Comparison of ENCODE assay signal across 10 mouse cellular contexts in genomic region chr2:34803746-34804145, GRCm38 (mm10). TPM values are rescaled to one million over a fixed set of nuclear protein-coding genes. Genes with fewer than 3 reads are reported as not detected.
DNase-seq lines count a peak whose midpoint lies in the region; ATAC-seq and TF ChIP-seq lines count a peak whose summit lies in the region.
"Had no signal": no experiment of that assay in that cellular context is flagged by ENCODE, and none has a peak within 500 bp of the region (broad histone marks: within the 10 kb centered on the region; RNA-seq: fewer than 3 reads in every experiment).

No protein-coding gene starts in this region.

- H3K9me3 ChIP-seq in heart, embryonic 11.5 days (replicated peaks; ENCODE audit: control insufficient read depth, low read length), result no peaks in the 10 kb centered on the region
- no peaks in the 10 kb centered on the region for H3K9me3 ChIP-seq in hindbrain, embryonic 12.5 days (replicated peaks)
- no peaks in the 10 kb centered on the region for H3K9me3 ChIP-seq in midbrain, embryonic 10.5 days (replicated peaks)

- intact Hi-C loops in heart, postnatal 10 days (cut with DNase I), result no loop called here

- ATAC-seq in heart, embryonic 11.5 days (replicated peaks; ENCODE audit: insufficient number of reproducible peaks, low FRiP score, low TSS enrichment), result no peak
- no peak for ATAC-seq in hindbrain, embryonic 12.5 days (ENCODE audit: low FRiP score)

- 88% methylated on average over 3 of the region's 3 CpGs for WGBS in heart, embryonic 11.5 days (ENCODE audit: insufficient replicate concordance)
- 80% methylated on average over 3 of the region's 3 CpGs for WGBS in hindbrain, embryonic 12.5 days
- WGBS in midbrain, embryonic 10.5 days, result 89% methylated on average over 3 of the region's 3 CpGs

- no peaks in the 10 kb centered on the region for H3K27me3 ChIP-seq in heart, embryonic 11.5 days (ENCODE audit: control insufficient read depth, insufficient read depth, low read length)
- H3K27me3 ChIP-seq in hindbrain, embryonic 12.5 days, result no peaks in the 10 kb centered on the region
- H3K27me3 ChIP-seq in midbrain, embryonic 10.5 days (ENCODE audit: low read depth, poor library complexity, severe bottlenecking), result no peaks in the 10 kb centered on the region

- no peak overlapping the region for H3K27ac ChIP-seq in heart, embryonic 11.5 days (ENCODE audit: low read depth, low read length)
- no peak overlapping the region for H3K27ac ChIP-seq in bone marrow macrophage, adult 2 months (ENCODE audit: insufficient read depth, low read depth, low read length)
- H3K27ac ChIP-seq in hindbrain, embryonic 12.5 days, result no peak overlapping the region
- no peak overlapping the region for H3K27ac ChIP-seq in midbrain, embryonic 10.5 days (replicated peaks)

- H3K36me3 ChIP-seq in heart, embryonic 11.5 days (ENCODE audit: control insufficient read depth, insufficient read depth, low read length), result no peaks in the 10 kb centered on the region
- peaks cover 17% of the 10 kb centered on the region for H3K36me3 ChIP-seq in hindbrain, embryonic 12.5 days
- peaks cover 48% of the 10 kb centered on the region for H3K36me3 ChIP-seq in midbrain, embryonic 10.5 days

- no peak for DNase-seq in heart, postnatal 10 days
- DNase-seq in midbrain, embryonic 10.5 days (ENCODE audit: low spot score), result no peak
- DNase-seq in frontal cortex, postnatal 10 days (ENCODE audit: low spot score in 2 of 2), result no peak
- no peak for DNase-seq in adrenal gland, postnatal 4 days (ENCODE audit: low spot score in 2 of 2)
- no peak for DNase-seq in adrenal gland, adult 8-10 months
- DNase-seq: right cerebral cortex, postnatal 14 days had no signal

- TF ChIP-seq POLR2A in bone marrow macrophage, adult 2 months (IDR thresholded peaks at IDR 0.05; ENCODE audit: borderline replicate concordance, low read depth, low read length), result no peak

- H3K4me1 ChIP-seq in heart, embryonic 11.5 days (ENCODE audit: control insufficient read depth, insufficient read depth, low read length), result peaks cover 6% of the 10 kb centered on the region; the same call in 1 of the 2 replicates
- H3K4me1 ChIP-seq in bone marrow macrophage, adult 2 months (ENCODE audit: control insufficient read depth, insufficient read depth, low read length), result peaks cover 40% of the 10 kb centered on the region
- peaks cover 12% of the 10 kb centered on the region for H3K4me1 ChIP-seq in hindbrain, embryonic 12.5 days
- peaks cover 29% of the 10 kb centered on the region for H3K4me1 ChIP-seq in midbrain, embryonic 10.5 days

- 0 out of 2 replicates have a peak overlapping the region, but pooled peaks have one; percentile 5 for H3K4me3 ChIP-seq in heart, embryonic 11.5 days (ENCODE audit: low read depth, low read length)
- peak overlapping the region; percentile 30 for H3K4me3 ChIP-seq in bone marrow macrophage, adult 2 months (ENCODE audit: insufficient read depth, low read length)
- peak overlapping the region; percentile 4; the same call in 1 of the 2 replicates for H3K4me3 ChIP-seq in hindbrain, embryonic 12.5 days
- H3K4me3 ChIP-seq in midbrain, embryonic 10.5 days, result peak overlapping the region; percentile 71

- peak overlapping the region; percentile 51 for H3K4me2 ChIP-seq in heart, embryonic 11.5 days
- H3K4me2 ChIP-seq in hindbrain, embryonic 12.5 days (replicated peaks), result peak overlapping the region; percentile 74

- H3K9ac ChIP-seq in heart, embryonic 11.5 days (ENCODE audit: low read depth, low read length), result no peak overlapping the region
- peak overlapping the region; percentile 35; the same call in 1 of the 2 replicates for H3K9ac ChIP-seq in hindbrain, embryonic 12.5 days

- no peak for TF ChIP-seq CTCF in bone marrow macrophage, adult 2 months (IDR thresholded peaks at IDR 0.05; ENCODE audit: low read depth, low read length)

RNA-seq across cellular contexts. Expression of gene Rabepk, which starts 4.0 kb away (rescaled TPM):
- 29.2 and 29.7 TPM in 2 replicates for polyA plus RNA-seq in heart, embryonic 11.5 days (2014; fragmentation: Nextera tagmentation; extraction: Ambion mirVana)
- total RNA-seq in heart, postnatal 10 days (2021), result 10 to 100 TPM; 13.0 to 16.7 TPM
- 10.2 and 10.6 TPM in 2 replicates for polyA plus RNA-seq in bone marrow macrophage, adult 2 months (2012; ENCODE audit: insufficient read depth, insufficient read length, missing spikeins)
- 24.8 and 27.4 TPM in 2 replicates for polyA plus RNA-seq in hindbrain, embryonic 12.5 days (2016; fragmentation: Nextera tagmentation; extraction: Ambion mirVana)
- 40.3 and 41.6 TPM in 2 replicates for polyA plus RNA-seq in midbrain, embryonic 10.5 days (2016; fragmentation: Nextera tagmentation; extraction: Ambion mirVana)
- total RNA-seq in adrenal gland, postnatal 4 days (2021), result 10 to 100 TPM; 29.7 to 31.4 TPM
- total RNA-seq in adrenal gland, adult 8-10 months (2022), result 10 to 100 TPM; 26.4 to 33.2 (median 29.0) TPM

RNA-seq across cellular contexts. Expression of gene Fbxw2, which starts 22.4 kb away (rescaled TPM):
- polyA plus RNA-seq in heart, embryonic 11.5 days (2014; fragmentation: Nextera tagmentation; extraction: Ambion mirVana), result 46.9 and 61.2 TPM in 2 replicates
- total RNA-seq in heart, postnatal 10 days (2021), result 10 to 100 TPM; 56.1 to 62.8 TPM
- polyA plus RNA-seq in bone marrow macrophage, adult 2 months (2012; ENCODE audit: insufficient read depth, insufficient read length, missing spikeins), result 53.3 and 56.3 TPM in 2 replicates
- polyA plus RNA-seq in hindbrain, embryonic 12.5 days (2016; fragmentation: Nextera tagmentation; extraction: Ambion mirVana), result 76.8 and 81.8 TPM in 2 replicates
- polyA plus RNA-seq in midbrain, embryonic 10.5 days (2016; fragmentation: Nextera tagmentation; extraction: Ambion mirVana), result 74.0 and 80.3 TPM in 2 replicates
- total RNA-seq in adrenal gland, postnatal 4 days (2021), result 10 to 100 TPM; 70.4 to 77.6 TPM
- total RNA-seq in adrenal gland, adult 8-10 months (2022), result 10 to 100 TPM; 65.3 to 90.7 (median 79.0) TPM

RNA-seq across cellular contexts. Expression of gene Gm34653, which starts 29.1 kb away (rescaled TPM):
- polyA plus RNA-seq in heart, embryonic 11.5 days (2014; fragmentation: Nextera tagmentation; extraction: Ambion mirVana), result not detected in 2 replicates
- not detected for total RNA-seq in heart, postnatal 10 days (2021)
- polyA plus RNA-seq in bone marrow macrophage, adult 2 months (2012; ENCODE audit: insufficient read depth, insufficient read length, missing spikeins), result not detected in 2 replicates
- not detected in 2 replicates for polyA plus RNA-seq in hindbrain, embryonic 12.5 days (2016; fragmentation: Nextera tagmentation; extraction: Ambion mirVana)
- not detected in 2 replicates for polyA plus RNA-seq in midbrain, embryonic 10.5 days (2016; fragmentation: Nextera tagmentation; extraction: Ambion mirVana)
- total RNA-seq in adrenal gland, postnatal 4 days (2021), result under 1 TPM in 1 of 2 experiments, not detected in 1; 0.17 TPM
- total RNA-seq in adrenal gland, adult 8-10 months (2022), result under 1 TPM in 1 of 4 experiments, not detected in 3; 0.16 TPM
- polyA plus RNA-seq: large intestine, adult 2 months had no signal

RNA-seq across cellular contexts. Expression of gene Hspa5, which starts 32.0 kb away (rescaled TPM):
- polyA plus RNA-seq in heart, embryonic 11.5 days (2014; fragmentation: Nextera tagmentation; extraction: Ambion mirVana), result 931 and 1,133 TPM in 2 replicates
- 100 to 1,000 TPM; 390 to 403 TPM for total RNA-seq in heart, postnatal 10 days (2021)
- polyA plus RNA-seq in bone marrow macrophage, adult 2 months (2012; ENCODE audit: insufficient read depth, insufficient read length, missing spikeins), result 319 and 328 TPM in 2 replicates
- polyA plus RNA-seq in hindbrain, embryonic 12.5 days (2016; fragmentation: Nextera tagmentation; extraction: Ambion mirVana), result 735 and 741 TPM in 2 replicates
- polyA plus RNA-seq in midbrain, embryonic 10.5 days (2016; fragmentation: Nextera tagmentation; extraction: Ambion mirVana), result 811 and 977 TPM in 2 replicates
- 100 to 1,000 TPM; 449 to 473 TPM for total RNA-seq in adrenal gland, postnatal 4 days (2021)
- total RNA-seq in adrenal gland, adult 8-10 months (2022), result 100 to 1,000 TPM; 553 to 818 (median 637) TPM

RNA-seq across cellular contexts. Expression of gene Gapvd1, which starts 48.7 kb away (rescaled TPM):
- polyA plus RNA-seq in heart, embryonic 11.5 days (2014; fragmentation: Nextera tagmentation; extraction: Ambion mirVana), result 65.0 and 70.8 TPM in 2 replicates
- total RNA-seq in heart, postnatal 10 days (2021), result 10 to 100 TPM; 45.7 to 48.1 TPM
- polyA plus RNA-seq in bone marrow macrophage, adult 2 months (2012; ENCODE audit: insufficient read depth, insufficient read length, missing spikeins), result 90.8 and 98.7 TPM in 2 replicates
- 115 and 126 TPM in 2 replicates for polyA plus RNA-seq in hindbrain, embryonic 12.5 days (2016; fragmentation: Nextera tagmentation; extraction: Ambion mirVana)
- 87.0 and 96.2 TPM in 2 replicates for polyA plus RNA-seq in midbrain, embryonic 10.5 days (2016; fragmentation: Nextera tagmentation; extraction: Ambion mirVana)
- total RNA-seq in adrenal gland, postnatal 4 days (2021), result 10 to 100 TPM; 69.2 to 79.9 TPM
- 10 to 100 TPM; 69.2 to 84.9 (median 78.4) TPM for total RNA-seq in adrenal gland, adult 8-10 months (2022)

Comparison
In these comparisons a context has a peak if more than half of its experiments do, and no peak if none do; other contexts are left out.
1. H3K4me3 ChIP-seq: peak in every context shown above with its lines; median percentile 71 in midbrain, embryonic 10.5 days; 30 in bone marrow macrophage, adult 2 months; 5 in heart, embryonic 11.5 days; 4 in hindbrain, embryonic 12.5 days.